Mouse (Mus musculus) layer of hippocampus, adult 9-11 months (tissue): ENCODE measurements at regions not wholly inside any gene's neighbourhood (a gene's known extent, or its start where the extent isn't known, plus 50 kb on each side); places are given as distances from the start of the nearest gene placed in this dataset.

Experiments
- DNase-seq: peaks from one replicate; pipeline ENCODE4 v3.0.0; 2022

GRCm38 (mm10) chr10:8667244-8667643 is 148.6 kb upstream of the Ust start:
- DNase-seq, result no peak

- DNase-seq, result no peak
Observed at GRCm38 (mm10) chr10:8658934-8659294, 140.3 kb upstream of the Ust start.

- no peak for DNase-seq
Observed at GRCm38 (mm10) chr10:8658024-8658933, 139.7 kb upstream of the Ust start.

- no peak for DNase-seq
Observed at GRCm38 (mm10) chr10:8657176-8658023, 138.8 kb upstream of the Ust start.

- DNase-seq, result peak; percentile 51
Observed at GRCm38 (mm10) chr10:8653651-8654050, 135.0 kb upstream of the Ust start.

- DNase-seq, result no peak
Observed at GRCm38 (mm10) chr10:8642266-8642665, 123.6 kb upstream of the Ust start.

- peak; percentile 54 for DNase-seq
Observed at GRCm38 (mm10) chr10:8624229-8624911, 105.7 kb upstream of the Ust start.

GRCm38 (mm10) chr10:8618676-8619075 is 100.1 kb upstream of the Ust start:
- DNase-seq, result no peak

- DNase-seq, result no peak
Observed at GRCm38 (mm10) chr10:8615452-8616025, 96.9 kb upstream of the Ust start.

GRCm38 (mm10) chr10:8589871-8590533 is 71.4 kb upstream of the Ust start:
- DNase-seq, result peak; percentile 59

GRCm38 (mm10) chr10:8589106-8589505 is 70.5 kb upstream of the Ust start:
- no peak for DNase-seq

GRCm38 (mm10) chr10:8584389-8584908 is 65.8 kb upstream of the Ust start:
- DNase-seq, result no peak

- DNase-seq, result no peak
Observed at GRCm38 (mm10) chr10:8583552-8584388, 65.1 kb upstream of the Ust start.

GRCm38 (mm10) chr10:8580298-8580697 is 61.7 kb upstream of the Ust start:
- no peak for DNase-seq

GRCm38 (mm10) chr10:8577642-8578356 is 59.2 kb upstream of the Ust start:
- peak; percentile 38 for DNase-seq
